Mouse (Mus musculus) adrenal gland, adult 8-10 months (tissue): ENCODE measurements at regions not wholly inside any gene's neighbourhood (a gene's known extent, or its start where the extent isn't known, plus 50 kb on each side); places are given as distances from the start of the nearest gene placed in this dataset.

Experiments used
- DNase-seq: peaks from one replicate; pipeline ENCODE4 v3.0.0; 2022

GRCm38 (mm10) chr7:39867451-39867850 is 349.9 kb downstream of the Zfp619 start:
- no peak for DNase-seq

DNA sequence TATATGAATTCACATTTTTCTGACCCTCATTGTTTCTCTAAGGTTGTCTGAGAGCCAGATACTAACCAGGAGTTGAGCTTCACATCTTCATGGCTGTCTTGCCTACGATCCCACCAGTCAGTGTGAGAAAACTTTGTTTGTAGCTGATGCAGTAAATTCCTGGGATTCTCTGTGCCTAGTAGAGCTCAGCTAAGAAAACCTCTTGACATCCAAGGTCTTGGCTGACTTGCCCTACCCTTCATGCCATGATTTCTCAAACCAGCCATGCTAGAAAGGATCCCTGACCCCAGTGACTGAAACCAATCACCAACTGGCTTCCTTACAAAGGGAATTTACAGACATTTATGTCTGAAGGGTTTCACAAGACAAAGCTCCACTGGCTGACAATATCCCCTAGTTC is 364.5 kb downstream of the Zfp619 start:
- no peak for DNase-seq

DNA sequence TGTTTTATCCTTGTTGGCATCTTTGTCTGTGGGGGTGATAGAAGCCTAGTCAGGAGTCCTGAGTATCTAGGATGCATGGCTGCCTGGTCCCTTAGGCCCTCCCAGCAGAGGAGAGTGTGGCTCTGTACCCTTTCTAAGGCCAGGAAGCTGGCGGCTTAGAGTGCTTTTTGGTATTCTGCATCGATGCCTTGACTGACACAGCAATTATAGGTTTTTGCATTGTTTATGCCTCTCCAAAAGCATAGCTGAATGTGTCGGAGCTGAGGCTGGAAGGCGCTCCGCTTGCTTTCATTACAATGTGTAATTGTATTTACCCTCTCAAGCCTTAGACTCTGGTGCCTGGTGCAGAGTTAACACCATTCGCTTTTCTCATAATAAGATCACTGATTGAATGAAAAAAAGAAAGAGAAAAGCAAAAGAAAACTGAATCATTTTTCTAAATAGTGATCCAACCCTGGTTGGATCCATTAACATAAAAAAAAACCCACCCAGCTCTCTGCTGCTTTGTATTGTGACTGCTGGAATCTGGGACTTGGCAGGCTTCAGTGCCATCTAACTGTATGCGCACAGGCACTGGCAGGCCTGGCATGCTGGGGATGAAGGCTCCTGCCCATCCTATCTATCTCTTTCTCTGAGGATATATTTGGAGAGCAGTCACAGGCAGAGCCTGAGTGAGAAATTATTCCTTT is 376.8 kb downstream of the Zfp619 start:
- no peak for DNase-seq

DNA sequence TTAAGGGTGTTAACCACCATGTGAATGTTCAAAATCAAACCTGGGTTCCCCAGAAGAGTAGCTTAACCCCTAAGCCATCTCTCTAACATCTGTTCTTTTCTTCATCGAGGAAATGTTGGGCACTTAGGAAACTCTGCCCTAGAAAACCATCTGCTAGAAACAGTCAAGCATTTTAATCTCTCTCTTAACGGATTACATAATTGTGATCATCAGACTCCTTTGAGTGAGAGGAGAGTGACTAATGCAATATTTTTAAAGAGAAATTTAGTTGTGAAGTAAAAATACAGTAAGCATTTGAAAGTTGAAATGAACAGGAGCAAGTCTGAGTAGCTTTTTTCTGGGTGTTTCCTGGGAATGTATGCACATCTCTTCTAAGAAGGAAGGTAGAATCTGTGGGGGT is 379.4 kb downstream of the Zfp619 start:
- no peak for DNase-seq

GRCm38 (mm10) chr7:39898268-39898667 is 380.7 kb downstream of the Zfp619 start:
- no peak for DNase-seq

- DNase-seq: no peak
Measured at GRCm38 (mm10) chr7:39933946-39934345, 416.4 kb downstream of the Zfp619 start.

- no peak for DNase-seq
Measured at GRCm38 (mm10) chr7:39937262-39937661, 419.7 kb downstream of the Zfp619 start.

GRCm38 (mm10) chr7:39942262-39942900 is 424.8 kb downstream of the Zfp619 start:
- DNase-seq: peak; percentile 7

GRCm38 (mm10) chr7:39954110-39954509 is 436.5 kb downstream of the Zfp619 start:
- no peak for DNase-seq

- no peak for DNase-seq
Measured at GRCm38 (mm10) chr7:39954931-39955330, 437.4 kb downstream of the Zfp619 start.

DNA sequence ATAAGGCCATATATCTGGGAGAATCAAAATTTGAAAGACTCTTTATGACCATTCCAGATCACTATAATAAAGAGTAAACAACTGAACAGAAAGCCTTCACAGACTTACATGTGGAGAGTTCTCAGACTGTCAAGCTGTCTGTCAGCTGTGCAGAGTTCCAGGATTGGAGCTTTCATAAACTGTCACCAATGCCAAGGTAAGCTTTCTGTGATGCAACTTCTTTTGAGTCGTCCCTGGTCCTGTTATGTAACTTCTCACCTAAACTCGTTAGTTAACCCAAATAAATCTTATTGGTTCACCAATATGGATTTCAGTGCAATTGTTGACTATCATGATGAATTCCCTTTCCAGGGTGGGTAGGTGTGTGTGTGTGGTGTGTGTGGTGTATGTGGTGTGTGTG is 460.6 kb downstream of the Zfp619 start:
- DNase-seq: no peak

DNA sequence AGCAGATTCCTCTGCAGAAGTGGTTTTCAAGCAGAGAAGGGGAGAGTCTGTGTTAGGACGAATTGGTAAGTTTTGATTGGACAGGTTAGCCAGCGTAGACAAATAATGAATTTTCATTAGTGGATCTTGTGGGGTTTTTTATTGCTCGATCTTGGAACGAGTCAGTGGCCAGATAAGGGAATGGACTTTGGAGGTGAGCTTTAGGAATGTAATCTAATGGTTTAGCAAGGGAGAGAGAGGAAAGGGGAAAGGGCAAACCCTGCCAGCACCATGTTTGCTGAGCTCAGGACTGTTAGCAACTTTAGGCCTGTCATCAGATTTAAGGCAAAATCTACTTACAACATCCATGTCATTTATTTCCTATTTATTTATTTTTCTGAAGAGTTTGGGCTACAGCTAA is 464.1 kb downstream of the Zfp619 start:
- no peak for DNase-seq
